Mouse (Mus musculus) myocyte (in vitro differentiated cells): ENCODE measurements around the gene Ankrd27. TPM values are rescaled to one million over a fixed set of nuclear protein-coding genes. Genes with fewer than 3 reads are reported as not detected.

Source experiments
- H3K27me3 ChIP-seq: one replicate; pipeline ENCODE4 v1.6.1; 2011; ENCODE audit not compliant: control insufficient read depth, insufficient read depth, insufficient read length
- H3K36me3 ChIP-seq: one replicate; pipeline ENCODE4 v1.6.1; 2011; ENCODE audit not compliant: control insufficient read depth, insufficient read depth
- H3K4me2 ChIP-seq: one replicate; pipeline ENCODE4 v1.6.1; 2011; ENCODE audit warnings: low read depth, control low read depth
- H3K4me3 ChIP-seq: one replicate; pipeline ENCODE4 v1.5.1; 2011; ENCODE audit warnings: mild to moderate bottlenecking, control low read depth, moderate library complexity
- H3K79me2 ChIP-seq: one replicate; pipeline ENCODE4 v1.6.1; 2011; ENCODE audit not compliant: control insufficient read depth, insufficient read depth
- H3ac ChIP-seq: one replicate; pipeline ENCODE4 v1.6.1; 2011; ENCODE audit not compliant: control insufficient read depth, insufficient read length
- CEBPB ChIP-seq: IDR thresholded peaks from 2 replicates; pipeline ENCODE4 v1.6.1; 2011; ENCODE audit warnings: mild to moderate bottlenecking, moderate library complexity; ENCODE audit not compliant: poor library complexity, insufficient read depth, severe bottlenecking
- E2F4 ChIP-seq: IDR thresholded peaks from one replicate; pipeline ENCODE4 v1.6.1; 2011; ENCODE audit warnings: mild to moderate bottlenecking, control low read depth, moderate library complexity; ENCODE audit not compliant: insufficient read depth
- MAX ChIP-seq: IDR thresholded peaks from one replicate; pipeline ENCODE4 v1.6.1; 2011; ENCODE audit warnings: low read depth, mild to moderate bottlenecking, control low read depth
- MYOD1 ChIP-seq, 3 experiments: IDR thresholded peaks; one replicate each; pipeline ENCODE4 v1.6.1; 2011; ENCODE audit warnings: control low read depth in 2 of 3, low read depth in 2 of 3, mild to moderate bottlenecking in 2 of 3, moderate library complexity in 1 of 3; ENCODE audit not compliant: insufficient read length in 2 of 3, control insufficient read depth in 1 of 3
- MYOG ChIP-seq, 3 experiments: IDR thresholded peaks; one replicate each; pipeline ENCODE4 v1.6.1; 2011; ENCODE audit warnings: control low read depth in 2 of 3, low read depth in 2 of 3, mild to moderate bottlenecking in 2 of 3; ENCODE audit not compliant: insufficient read length in 2 of 3, control insufficient read depth in 1 of 3, insufficient read depth in 1 of 3
- POLR2A ChIP-seq: IDR thresholded peaks from one replicate; pipeline ENCODE4 v1.6.1; 2011; ENCODE audit warnings: low read depth, mild to moderate bottlenecking, control low read depth, moderate library complexity; ENCODE audit not compliant: insufficient read length
- POLR2AphosphoS2 ChIP-seq: IDR thresholded peaks from one replicate; pipeline ENCODE4 v1.6.1; 2011; ENCODE audit warnings: low read depth, control low read depth; ENCODE audit not compliant: insufficient read length
- REST ChIP-seq: IDR thresholded peaks from one replicate; pipeline ENCODE4 v1.6.1; 2011; ENCODE audit warnings: mild to moderate bottlenecking, control low read depth, moderate library complexity; ENCODE audit not compliant: insufficient read depth, insufficient read length
- SRF ChIP-seq: IDR thresholded peaks from one replicate; pipeline ENCODE4 v1.6.1; 2011; ENCODE audit warnings: low read depth; ENCODE audit not compliant: control insufficient read depth, insufficient read length
- TCF12 ChIP-seq: IDR thresholded peaks from one replicate; pipeline ENCODE4 v1.6.1; 2011; ENCODE audit warnings: mild to moderate bottlenecking, control low read depth; ENCODE audit not compliant: poor library complexity, insufficient read depth, severe bottlenecking
- TCF3 ChIP-seq: IDR thresholded peaks from one replicate; pipeline ENCODE4 v1.6.1; 2011; ENCODE audit warnings: low read depth, control low read depth; ENCODE audit not compliant: insufficient read length
- USF1 ChIP-seq: IDR thresholded peaks from one replicate; pipeline ENCODE4 v1.6.1; 2011; ENCODE audit warnings: low read depth, mild to moderate bottlenecking, control low read depth, moderate library complexity
- polyA plus RNA-seq: library from polyadenylated mRNA; unstranded; fragments of >200 nt; fragmentation: generic; extraction: Trizol; gene quantifications from one replicate; pipeline ENCODE4 v1.2.1, GENCODE M21; 2012; ENCODE audit warnings: missing spikeins

Ankrd27 gene
- polyA plus RNA-seq, 1 experiment: 13.0 TPM

GRCm38 (mm10) chr7:35651583-35652270 lies 65.7 kb downstream of the Ankrd27 start:
- Histone ChIP-seq H3K36me3 (no peaks in the 10 kb centered on the region), H3K4me3 (no peak overlapping the region), H3ac (no peak overlapping the region), H3K79me2 (peaks cover under 1% of the 10 kb centered on the region), H3K27me3 (peaks cover 14% of the 10 kb centered on the region), H3K4me2 (peak overlapping the region; percentile 70)
- TF ChIP-seq REST: no peak
- TF ChIP-seq E2F4: no peak
- no peak for TF ChIP-seq MYOG (IDR thresholded peaks at IDR 0.05; ENCODE audit: control insufficient read depth in 1 of 3, insufficient read depth in 1 of 3, insufficient read length in 2 of 3, low read depth in 2 of 3)
- TF ChIP-seq SRF: no peak
- TF ChIP-seq TCF3: no peak
- no peak for TF ChIP-seq MYOD1 (IDR thresholded peaks at IDR 0.05; ENCODE audit: control insufficient read depth in 1 of 3, insufficient read length in 2 of 3, low read depth in 2 of 3)
- no peak for TF ChIP-seq CEBPB
- TF ChIP-seq POLR2A: no peak
- no peak for TF ChIP-seq TCF12
- no peak for TF ChIP-seq MAX
- no peak for TF ChIP-seq USF1
- TF ChIP-seq POLR2AphosphoS2: no peak

GRCm38 (mm10) chr7:35657829-35658228 lies 71.8 kb downstream of the Ankrd27 start:
- H3K4me3 ChIP-seq: no peak overlapping the region
- H3K36me3 ChIP-seq: no peaks in the 10 kb centered on the region
- H3K79me2 ChIP-seq: no peaks in the 10 kb centered on the region
- H3K27me3 ChIP-seq: peaks cover 14% of the 10 kb centered on the region
- H3ac ChIP-seq: no peak overlapping the region
- no peak for TF ChIP-seq E2F4
- TF ChIP-seq CEBPB: no peak
- no peak for TF ChIP-seq MAX
- no peak for TF ChIP-seq USF1
- no peak for TF ChIP-seq MYOG (IDR thresholded peaks at IDR 0.05; ENCODE audit: control insufficient read depth in 1 of 3, insufficient read depth in 1 of 3, insufficient read length in 2 of 3, low read depth in 2 of 3)
- TF ChIP-seq TCF12: no peak
- no peak for TF ChIP-seq POLR2AphosphoS2
- TF ChIP-seq POLR2A: no peak
- no peak for TF ChIP-seq MYOD1 (IDR thresholded peaks at IDR 0.05; ENCODE audit: control insufficient read depth in 1 of 3, insufficient read length in 2 of 3, low read depth in 2 of 3)
- TF ChIP-seq SRF: no peak
- TF ChIP-seq TCF3: no peak
- no peak for TF ChIP-seq REST
- H3K4me2 ChIP-seq: no peak overlapping the region

- H3ac ChIP-seq: no peak overlapping the region
- H3K4me3 ChIP-seq: no peak overlapping the region
- TF ChIP-seq MAX: no peak
- no peak for TF ChIP-seq TCF3
- no peak for TF ChIP-seq TCF12
- TF ChIP-seq POLR2A: no peak
- no peak for TF ChIP-seq MYOG (IDR thresholded peaks at IDR 0.05; ENCODE audit: control insufficient read depth in 1 of 3, insufficient read depth in 1 of 3, insufficient read length in 2 of 3, low read depth in 2 of 3)
- TF ChIP-seq REST: no peak
- TF ChIP-seq USF1: no peak
- no peak for TF ChIP-seq SRF
- no peak for TF ChIP-seq MYOD1 (IDR thresholded peaks at IDR 0.05; ENCODE audit: control insufficient read depth in 1 of 3, insufficient read length in 2 of 3, low read depth in 2 of 3)
- TF ChIP-seq POLR2AphosphoS2: no peak
- TF ChIP-seq E2F4: no peak
- no peak for TF ChIP-seq CEBPB
- H3K36me3 ChIP-seq: no peaks in the 10 kb centered on the region
- no peaks in the 10 kb centered on the region for H3K79me2 ChIP-seq
- H3K4me2 ChIP-seq: no peak overlapping the region
- H3K27me3 ChIP-seq: peaks cover 10% of the 10 kb centered on the region
Measured at GRCm38 (mm10) chr7:35659173-35659572, 73.1 kb downstream of the Ankrd27 start.

- H3K36me3 ChIP-seq: no peaks in the 10 kb centered on the region
- H3K4me2 ChIP-seq: no peak overlapping the region
- no peaks in the 10 kb centered on the region for H3K79me2 ChIP-seq
- no peaks in the 10 kb centered on the region for H3K27me3 ChIP-seq
- no peak overlapping the region for H3ac ChIP-seq
- H3K4me3 ChIP-seq: no peak overlapping the region
- TF ChIP-seq POLR2A: no peak
- no peak for TF ChIP-seq REST
- no peak for TF ChIP-seq MAX
- TF ChIP-seq MYOG (IDR thresholded peaks at IDR 0.05; ENCODE audit: control insufficient read depth in 1 of 3, insufficient read depth in 1 of 3, insufficient read length in 2 of 3, low read depth in 2 of 3): no peak
- TF ChIP-seq POLR2AphosphoS2: no peak
- TF ChIP-seq MYOD1 (IDR thresholded peaks at IDR 0.05; ENCODE audit: control insufficient read depth in 1 of 3, insufficient read length in 2 of 3, low read depth in 2 of 3): no peak
- TF ChIP-seq USF1: no peak
- TF ChIP-seq TCF3: no peak
- no peak for TF ChIP-seq SRF
- no peak for TF ChIP-seq TCF12
- no peak for TF ChIP-seq CEBPB
- no peak for TF ChIP-seq E2F4
Measured at GRCm38 (mm10) chr7:35663790-35664376, 77.8 kb downstream of the Ankrd27 start.
